Mouse (Mus musculus) embryonic facial prominence, embryonic 11.5 days (tissue): Measurements from ENCODE around the gene Ctrl. TPM values are rescaled to one million over a fixed set of nuclear protein-coding genes. Genes with fewer than 3 reads are reported as not detected.
A peak's percentile ranks its signal among the peaks of the same experiment; 100 is the strongest.

ENCODE experiments used
- ATAC-seq: fragments of 200-750 bp; cut with Nextera tagmentation; replicated peaks from 2 replicates; pipeline ENCODE4 v1.8.0; 2017; ENCODE audit warnings: low read depth; ENCODE audit not compliant: insufficient number of reproducible peaks, low FRiP score, low TSS enrichment
- DNase-seq: peaks from one replicate; pipeline ENCODE4 v3.0.0-alpha.2; 2015; ENCODE audit warnings: low spot score
- H3K27ac ChIP-seq: fragments of 300-500 bp; sonication (generic); replicated peaks from 2 replicates; pipeline ENCODE4 v1.5.1; 2014; ENCODE audit warnings: mild to moderate bottlenecking, low read depth, low read length, control low read depth
- H3K27me3 ChIP-seq: fragments of 300-500 bp; sonication (generic); 2 replicates; pipeline ENCODE4 v1.6.1; 2014; ENCODE audit warnings: mild to moderate bottlenecking, low read length, moderate library complexity, mixed read lengths; ENCODE audit not compliant: control insufficient read depth, insufficient read depth
- H3K36me3 ChIP-seq: fragments of 300-500 bp; sonication (generic); replicated peaks from 2 replicates; pipeline ENCODE4 v1.6.1; 2014; ENCODE audit warnings: low read depth, mild to moderate bottlenecking, low read length, moderate library complexity, mixed read lengths; ENCODE audit not compliant: control insufficient read depth, insufficient read depth
- H3K4me1 ChIP-seq: fragments of 300-500 bp; sonication (generic); 2 replicates; pipeline ENCODE4 v1.6.1; 2014; ENCODE audit warnings: low read length, mixed read lengths; ENCODE audit not compliant: control insufficient read depth, insufficient read depth
- H3K4me2 ChIP-seq: fragments of 300-500 bp; sonication (generic); 2 replicates; pipeline ENCODE4 v1.6.1; 2014; ENCODE audit warnings: low read depth, mild to moderate bottlenecking, control low read depth, low read length, moderate library complexity
- H3K4me3 ChIP-seq: fragments of 300-500 bp; sonication (generic); 2 replicates; pipeline ENCODE4 v1.5.1; 2014; ENCODE audit warnings: low read depth, low read length, control low read depth
- H3K9ac ChIP-seq: fragments of 300-500 bp; sonication (generic); replicated peaks from 2 replicates; pipeline ENCODE4 v1.6.1; 2014; ENCODE audit warnings: mild to moderate bottlenecking, control low read depth, low read length
- H3K9me3 ChIP-seq: fragments of 300-500 bp; sonication (generic); replicated peaks from 2 replicates; pipeline ENCODE4 v1.6.1; 2016; ENCODE audit warnings: mild to moderate bottlenecking, low read length, inconsistent platforms, mixed read lengths; ENCODE audit not compliant: control insufficient read depth
- WGBS: fragments of 180-500 bp; shearing (Covaris S2); extraction: QIAGEN DNeasy Blood & Tissue Kit; methylation state at CpG from one replicate; pipeline ENCODE4 v1.1.7; 2014; 5-methylcytosine and 5-hydroxymethylcytosine counted together
- polyA plus RNA-seq: library from polyadenylated mRNA; unstranded; fragments of >200 nt; fragmentation: Nextera tagmentation; extraction: Ambion mirVana; gene quantifications from 2 replicates; pipeline ENCODE4 v1.2.1, GENCODE M21; 2014

The Ctrl gene
- polyA plus RNA-seq, 1 experiment from 2014 or later = 0.58 TPM

DNA sequence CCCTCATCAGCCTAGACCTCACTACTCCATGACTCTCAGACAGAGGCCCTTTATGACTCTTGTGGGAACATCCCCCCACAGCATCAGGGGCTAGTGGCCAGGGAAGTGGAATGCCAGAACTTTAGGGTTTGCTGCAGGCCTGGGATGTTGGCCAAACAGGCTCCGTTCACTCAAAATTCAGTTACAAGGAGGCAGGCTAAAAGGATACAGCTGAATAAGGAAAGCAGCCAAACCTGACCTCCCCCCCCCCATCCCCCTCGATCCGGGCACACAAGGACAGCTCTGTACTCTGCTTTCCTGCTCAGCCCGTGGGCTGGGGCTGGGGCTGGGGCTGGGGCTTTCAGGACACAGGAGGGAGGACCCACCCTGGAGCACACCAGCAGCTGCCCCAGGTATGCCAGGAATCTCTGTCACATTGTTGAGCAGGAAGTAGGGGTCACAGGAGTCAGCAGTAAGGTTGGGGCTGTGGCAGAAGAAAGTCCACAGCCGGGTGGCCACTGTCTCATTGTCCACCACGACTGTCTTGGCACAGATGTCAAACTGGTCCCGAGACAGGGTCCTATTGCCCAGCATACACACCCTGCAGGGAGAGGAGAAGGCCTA is 17.5 kb upstream of the Ctrl start:
- no peaks in the 10 kb centered on the region; the same call in none of the 2 replicates for H3K36me3 ChIP-seq
- H3K4me1 ChIP-seq = no peaks in the 10 kb centered on the region
- DNase-seq (no peak), ATAC-seq (no peak)
- H3K27ac ChIP-seq = no peak overlapping the region
- no peak overlapping the region for H3K4me2 ChIP-seq
- no peak overlapping the region for H3K4me3 ChIP-seq
- H3K9me3 ChIP-seq = no peaks in the 10 kb centered on the region
- H3K9ac ChIP-seq = no peak overlapping the region
- WGBS = 19% methylated on average over 7 of the region's 7 CpGs
- no peaks in the 10 kb centered on the region for H3K27me3 ChIP-seq

DNA sequence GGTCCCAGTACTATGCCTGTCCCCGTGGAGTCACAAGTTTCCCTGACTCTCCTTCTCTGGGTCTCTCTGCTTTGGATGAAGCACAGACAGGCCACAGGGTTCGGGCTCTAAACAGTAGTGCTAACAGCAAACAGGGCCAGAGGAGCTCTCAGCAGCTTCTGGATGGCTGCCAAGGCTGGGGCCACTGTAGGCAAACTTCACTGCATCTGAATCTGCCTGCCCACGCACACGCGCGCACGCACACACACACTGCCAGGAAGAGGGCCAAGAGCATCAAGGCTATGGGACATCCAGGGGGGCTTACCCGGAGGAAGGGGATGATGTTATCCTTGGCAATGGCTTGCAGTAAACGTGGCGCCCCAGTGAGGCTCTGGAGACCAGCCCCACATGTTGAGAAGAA is 15.7 kb upstream of the Ctrl start:
- H3K27me3 ChIP-seq = no peaks in the 10 kb centered on the region
- no peaks in the 10 kb centered on the region for H3K9me3 ChIP-seq
- peaks cover 5% of the 10 kb centered on the region for H3K36me3 ChIP-seq
- WGBS = 90% methylated on average over 10 of the region's 10 CpGs
- no peak overlapping the region for H3K4me3 ChIP-seq
- H3K27ac ChIP-seq = no peak overlapping the region
- H3K9ac ChIP-seq = no peak overlapping the region
- DNase-seq (no peak), ATAC-seq (no peak)
- H3K4me2 ChIP-seq = no peak overlapping the region
- H3K4me1 ChIP-seq = no peaks in the 10 kb centered on the region

- H3K4me3 ChIP-seq = no peak within 1 kb of the TSS
- no peak within 1 kb of the TSS for H3K27ac ChIP-seq
- no peaks in the 10 kb centered on the region for H3K27me3 ChIP-seq
- H3K4me2 ChIP-seq = no peak within 1 kb of the TSS
- no peaks in the 10 kb centered on the region for H3K4me1 ChIP-seq
- 71% methylated on average over 8 of the region's 8 CpGs for WGBS
- H3K9me3 ChIP-seq = no peaks in the 10 kb centered on the region
- H3K36me3 ChIP-seq = peaks cover 7% of the 10 kb centered on the region
- H3K9ac ChIP-seq = no peak within 1 kb of the TSS
- no peak for ATAC-seq
- no peak for DNase-seq
Measured at GRCm38 (mm10) chr8:105943321-105943739, 9.7 kb upstream of the Ctrl start, which contains the start of gene Lcat. Lcat (minus strand) TSS chr8:105943382.

- no peaks in the 10 kb centered on the region; the same call in 1 of the 2 replicates for H3K4me1 ChIP-seq
- no peak overlapping the region for H3K9ac ChIP-seq
- no peaks in the 10 kb centered on the region for H3K9me3 ChIP-seq
- WGBS = 97% methylated on average over 5 of the region's 5 CpGs
- ATAC-seq (no peak), DNase-seq (no peak)
- no peak overlapping the region for H3K4me2 ChIP-seq
- peaks cover 7% of the 10 kb centered on the region for H3K36me3 ChIP-seq
- H3K27me3 ChIP-seq = no peaks in the 10 kb centered on the region
- H3K27ac ChIP-seq = no peak overlapping the region
- H3K4me3 ChIP-seq = no peak overlapping the region
Measured at GRCm38 (mm10) chr8:105942542-105942941, 8.9 kb upstream of the Ctrl start.

DNA sequence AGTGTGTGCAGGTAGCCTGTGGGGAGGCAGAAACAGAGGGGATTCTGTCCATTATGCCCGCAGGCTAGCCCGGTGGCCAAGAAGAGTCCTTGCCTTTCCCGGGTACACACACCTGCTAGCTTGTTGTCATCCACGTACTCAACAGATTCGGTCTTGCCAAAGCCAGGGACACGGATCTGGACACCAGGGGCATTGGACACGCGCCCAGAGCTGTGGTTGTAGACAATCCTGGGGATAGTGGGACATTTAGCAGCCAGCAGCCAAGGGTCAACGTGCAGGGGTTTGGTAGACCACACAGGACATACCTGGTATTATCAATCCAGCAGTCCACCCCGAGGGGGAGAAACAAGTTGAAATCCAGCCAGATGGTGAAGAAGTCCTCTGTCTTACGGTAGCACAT is 8.4 kb upstream of the Ctrl start:
- Histone ChIP-seq H3K27ac (no peak overlapping the region), H3K9ac (no peak overlapping the region), H3K27me3 (no peaks in the 10 kb centered on the region), H3K4me3 (no peak overlapping the region), H3K4me1 (no peaks in the 10 kb centered on the region; the same call in 1 of the 2 replicates), H3K4me2 (no peak overlapping the region), H3K36me3 (peaks cover 7% of the 10 kb centered on the region), H3K9me3 (no peaks in the 10 kb centered on the region)
- WGBS = 95% methylated on average over 11 of the region's 11 CpGs
- DNase-seq = no peak
- ATAC-seq = no peak

DNA sequence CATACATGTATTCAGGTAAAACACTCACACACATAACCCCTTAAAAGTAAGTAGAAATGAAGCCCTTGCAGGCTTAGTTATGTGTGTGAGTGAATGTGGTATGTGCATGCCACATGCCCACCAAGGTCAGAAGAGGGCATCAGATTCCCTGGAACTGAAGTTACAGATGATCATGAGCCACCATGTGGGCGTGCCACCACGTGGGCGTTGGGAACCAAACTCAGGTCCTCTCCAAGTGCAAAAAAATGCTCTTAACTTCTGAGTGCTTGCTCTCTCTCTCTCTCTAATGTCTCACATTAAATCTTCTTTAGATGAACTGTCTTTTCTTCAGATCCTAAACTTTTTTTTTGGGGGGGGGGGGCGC is 4.6 kb upstream of the Ctrl start, which contains the start of gene Psmb10:
TSS of gene Psmb10 (minus strand) at position 139 of the 364 bp plus-strand sequence.
- H3K36me3 ChIP-seq = no peaks in the 10 kb centered on the region; the same call in 1 of the 2 replicates
- ATAC-seq (no peak), DNase-seq (peak; percentile 7)
- 44% methylated on average over 4 of the region's 4 CpGs for WGBS
- no peaks in the 10 kb centered on the region; the same call in 1 of the 2 replicates for H3K4me1 ChIP-seq
- peak within 1 kb of the TSS; percentile 72 for H3K4me2 ChIP-seq
- 0 out of 2 replicates have a peak within 1 kb of the TSS, but pooled peaks have one; percentile 44 for H3K27ac ChIP-seq
- peak within 1 kb of the TSS; percentile 77 for H3K4me3 ChIP-seq
- H3K9ac ChIP-seq = peak within 1 kb of the TSS; percentile 69
- H3K27me3 ChIP-seq = no peaks in the 10 kb centered on the region
- H3K9me3 ChIP-seq = no peaks in the 10 kb centered on the region

DNA sequence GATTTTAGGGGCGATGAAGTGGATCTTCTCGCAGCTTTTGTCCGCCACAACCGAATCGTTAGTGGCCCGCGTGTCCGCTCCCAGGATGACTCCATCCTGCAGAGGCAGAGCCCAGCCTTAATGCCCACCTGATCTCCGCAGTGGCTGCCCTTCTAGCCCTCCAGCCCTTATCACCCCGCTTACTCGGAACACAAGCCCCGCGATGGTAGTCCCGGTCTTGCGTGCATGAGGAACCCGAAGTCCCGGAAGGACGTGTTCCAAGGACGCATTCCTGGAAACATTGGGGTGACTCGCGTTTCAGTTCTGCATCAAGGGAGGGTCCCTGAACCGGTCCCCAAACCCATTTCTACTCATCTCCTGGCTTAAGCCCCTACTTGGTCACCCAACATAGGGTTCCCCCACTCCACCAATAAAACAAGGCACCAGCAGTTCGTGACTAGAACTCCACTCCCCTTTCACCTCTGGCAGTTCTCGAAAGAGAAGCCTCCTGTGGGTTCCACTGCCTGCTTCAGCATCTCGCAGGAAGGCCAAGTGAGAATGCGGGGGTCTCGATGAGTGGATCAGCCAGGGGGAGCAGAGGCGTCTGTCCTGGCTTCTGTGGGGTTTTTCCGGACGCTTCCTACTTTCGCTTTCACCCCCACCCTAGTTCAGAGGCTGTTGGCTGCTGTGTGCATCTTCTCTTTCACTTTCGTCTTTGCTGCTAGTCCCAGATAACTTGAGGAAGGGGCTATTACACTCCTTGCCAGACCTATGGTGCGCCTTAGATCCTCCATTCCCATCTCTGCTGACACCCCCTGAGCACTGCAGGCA is 4.0 kb upstream of the Ctrl start:
- no peaks in the 10 kb centered on the region; the same call in 1 of the 2 replicates for H3K4me1 ChIP-seq
- ATAC-seq = peak; percentile 32; the same call in 1 of the 2 replicates
- no peaks in the 10 kb centered on the region for H3K27me3 ChIP-seq
- H3K9ac ChIP-seq = peak overlapping the region; percentile 69
- H3K9me3 ChIP-seq = no peaks in the 10 kb centered on the region
- 0 out of 2 replicates have a peak overlapping the region, but pooled peaks have one; percentile 44 for H3K27ac ChIP-seq
- peak; percentile 31 for DNase-seq
- no peaks in the 10 kb centered on the region for H3K36me3 ChIP-seq
- peak overlapping the region; percentile 72 for H3K4me2 ChIP-seq
- peak overlapping the region; percentile 77 for H3K4me3 ChIP-seq
- 4% methylated on average over 33 of the region's 33 CpGs for WGBS
